Mouse (Mus musculus): ENCODE data around the gene Zdhhc14. TPM values are rescaled to one million over a fixed set of nuclear protein-coding genes. Genes with fewer than 3 reads are reported as not detected.
A peak's percentile ranks its signal among the peaks of the same experiment; 100 is the strongest.

Zdhhc14 gene
- polyA plus RNA-seq, 1 experiment, result 2.9 TPM

DNA sequence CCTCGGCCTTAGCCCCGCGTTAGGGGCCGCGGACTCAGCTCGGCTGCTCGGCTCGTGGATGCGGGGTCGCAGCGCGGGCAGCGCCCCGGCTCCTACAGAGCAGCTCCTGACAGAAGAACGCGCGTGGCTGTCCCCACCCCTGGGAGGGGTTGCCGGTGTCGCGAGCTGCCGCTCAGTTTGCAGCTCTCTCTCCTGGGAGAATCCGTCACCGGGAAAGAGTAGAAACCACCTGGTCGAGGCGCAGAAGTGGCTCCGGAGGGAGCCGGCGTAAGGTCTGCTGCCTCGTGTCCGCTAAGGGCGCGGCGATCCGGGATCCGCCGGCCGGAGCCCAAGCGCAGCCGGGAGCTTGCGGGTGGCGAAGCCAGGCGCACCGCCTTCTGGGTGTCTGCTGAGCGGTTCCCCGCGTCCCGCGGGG lies 396 bp downstream of the Zdhhc14 start:
- under 1% methylated on average over 48 of the region's 48 CpGs for WGBS
- H3K27me3 ChIP-seq (ENCODE audit: control insufficient read depth, insufficient read depth, low read length), result no peaks in the 10 kb centered on the region

DNA sequence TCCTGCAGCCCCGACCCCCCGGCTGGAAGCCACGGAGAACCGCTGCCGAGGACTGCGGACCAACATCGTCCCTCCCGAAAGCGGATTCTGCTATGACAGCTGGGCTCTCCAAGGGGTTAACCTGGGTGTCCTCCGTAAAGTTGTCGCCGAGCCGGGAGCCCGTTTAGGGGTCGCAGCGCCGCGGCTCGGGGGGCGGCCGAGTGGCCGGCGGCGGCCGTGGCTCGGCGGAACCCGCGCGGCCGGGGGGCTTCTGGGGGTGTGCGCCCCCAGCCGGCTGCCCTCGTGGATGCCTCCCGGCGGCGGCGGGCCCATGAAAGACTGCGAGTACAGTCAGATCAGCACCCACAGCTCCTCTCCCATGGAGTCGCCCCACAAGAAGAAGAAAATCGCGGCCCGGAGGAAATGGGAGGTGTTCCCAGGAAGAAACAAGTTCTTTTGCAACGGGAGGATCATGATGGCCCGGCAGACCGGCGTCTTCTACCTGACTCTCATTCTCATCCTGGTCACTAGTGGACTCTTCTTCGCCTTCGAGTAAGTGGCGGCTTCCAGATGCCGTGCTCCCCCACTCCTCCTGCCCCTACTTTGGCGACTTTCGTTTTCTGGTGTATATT lies 909 bp downstream of the Zdhhc14 start:
- Histone ChIP-seq H3K4me3 (ENCODE audit: low read depth, low read length) (peak overlapping the region; percentile 90), H3K27me3 (ENCODE audit: control insufficient read depth, insufficient read depth, low read length) (no peaks in the 10 kb centered on the region), H3K27ac (ENCODE audit: insufficient read depth, low read depth, low read length) (peak overlapping the region; percentile 62; the same call in 1 of the 2 replicates), H3K36me3 (ENCODE audit: control insufficient read depth, insufficient read depth, low read length) (no peaks in the 10 kb centered on the region), H3K4me1 (ENCODE audit: control insufficient read depth, insufficient read depth, insufficient read length, low read length) (no peaks in the 10 kb centered on the region)
- TF ChIP-seq POLR2A (IDR thresholded peaks at IDR 0.05; ENCODE audit: low read depth, low read length) (no peak), CTCF (IDR thresholded peaks at IDR 0.05; ENCODE audit: extremely low read depth, insufficient read length, insufficient replicate concordance, low read depth, low read length) (no peak)
- under 1% methylated on average over 46 of the region's 53 CpGs for WGBS

More for the DNA sequence above, 396 bp downstream of the Zdhhc14 start:
- Histone ChIP-seq H3K36me3 (ENCODE audit: control insufficient read depth, insufficient read depth, low read length) (no peaks in the 10 kb centered on the region), H3K4me1 (ENCODE audit: control insufficient read depth, insufficient read depth, insufficient read length, low read length) (no peaks in the 10 kb centered on the region), H3K27ac (ENCODE audit: insufficient read depth, low read depth, low read length) (peak overlapping the region; percentile 62), H3K4me3 (ENCODE audit: low read depth, low read length) (peak overlapping the region; percentile 90)
- TF ChIP-seq POLR2A (IDR thresholded peaks at IDR 0.05; ENCODE audit: low read depth, low read length) (no peak), CTCF (IDR thresholded peaks at IDR 0.05; ENCODE audit: extremely low read depth, insufficient read length, insufficient replicate concordance, low read depth, low read length) (no peak)

DNA sequence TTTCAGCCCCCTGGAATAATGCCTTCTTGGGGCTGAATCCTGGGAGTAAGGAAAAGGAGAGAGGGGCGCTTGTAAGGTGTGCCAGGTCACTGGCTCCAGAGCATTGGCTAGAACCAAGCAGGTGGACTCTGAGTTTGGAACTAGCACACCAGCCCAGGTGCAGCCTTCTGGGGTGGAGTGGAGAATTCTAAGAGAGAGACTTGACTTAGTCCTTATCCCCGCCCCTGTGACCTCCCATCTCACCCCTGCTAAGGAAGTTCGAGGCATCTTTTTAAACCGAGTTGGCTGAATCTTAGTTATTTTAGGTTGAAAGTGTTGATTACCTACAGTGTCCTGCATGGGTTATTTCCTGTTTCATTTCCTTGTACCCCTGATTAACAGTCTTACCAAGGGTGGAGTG lies 1.5 kb downstream of the Zdhhc14 start:
- WGBS, result 11% methylated on average over 4 of the region's 4 CpGs
- Histone ChIP-seq H3K4me1 (ENCODE audit: control insufficient read depth, insufficient read depth, insufficient read length, low read length) (no peaks in the 10 kb centered on the region), H3K4me3 (ENCODE audit: low read depth, low read length) (peak overlapping the region; percentile 90), H3K27me3 (ENCODE audit: control insufficient read depth, insufficient read depth, low read length) (no peaks in the 10 kb centered on the region), H3K36me3 (ENCODE audit: control insufficient read depth, insufficient read depth, low read length) (no peaks in the 10 kb centered on the region), H3K27ac (ENCODE audit: insufficient read depth, low read depth, low read length) (no peak overlapping the region)
- TF ChIP-seq CTCF (IDR thresholded peaks at IDR 0.05; ENCODE audit: extremely low read depth, insufficient read length, insufficient replicate concordance, low read depth, low read length) (no peak), POLR2A (IDR thresholded peaks at IDR 0.05; ENCODE audit: low read depth, low read length) (no peak)

DNA sequence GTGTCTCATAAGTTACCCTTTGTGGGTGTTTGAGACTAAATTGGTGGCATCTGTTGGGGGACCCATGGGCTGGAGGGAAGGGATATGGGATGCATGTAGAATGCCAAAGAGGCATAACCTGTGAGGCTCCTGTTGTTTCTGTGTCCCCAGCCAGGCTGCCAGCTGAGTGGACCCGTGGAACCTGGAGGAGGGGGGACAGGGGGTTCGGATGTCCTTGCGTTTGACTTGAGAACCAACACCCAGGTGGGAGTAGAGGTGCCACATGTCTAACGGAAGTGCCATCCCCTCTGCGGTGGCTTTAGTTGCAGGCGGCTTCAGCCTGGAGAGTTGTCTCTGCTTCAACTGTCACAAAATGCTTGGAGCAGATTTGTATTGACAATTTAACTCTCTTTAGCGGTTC lies 2.5 kb downstream of the Zdhhc14 start:
- Histone ChIP-seq H3K27ac (ENCODE audit: insufficient read depth, low read depth, low read length) (no peak overlapping the region), H3K27me3 (ENCODE audit: control insufficient read depth, insufficient read depth, low read length) (no peaks in the 10 kb centered on the region), H3K36me3 (ENCODE audit: control insufficient read depth, insufficient read depth, low read length) (no peaks in the 10 kb centered on the region), H3K4me1 (ENCODE audit: control insufficient read depth, insufficient read depth, insufficient read length, low read length) (no peaks in the 10 kb centered on the region), H3K4me3 (ENCODE audit: low read depth, low read length) (no peak overlapping the region)
- WGBS, result 96% methylated on average over 7 of the region's 7 CpGs
- TF ChIP-seq POLR2A (IDR thresholded peaks at IDR 0.05; ENCODE audit: low read depth, low read length) (no peak), CTCF (IDR thresholded peaks at IDR 0.05; ENCODE audit: extremely low read depth, insufficient read length, insufficient replicate concordance, low read depth, low read length) (no peak)

DNA sequence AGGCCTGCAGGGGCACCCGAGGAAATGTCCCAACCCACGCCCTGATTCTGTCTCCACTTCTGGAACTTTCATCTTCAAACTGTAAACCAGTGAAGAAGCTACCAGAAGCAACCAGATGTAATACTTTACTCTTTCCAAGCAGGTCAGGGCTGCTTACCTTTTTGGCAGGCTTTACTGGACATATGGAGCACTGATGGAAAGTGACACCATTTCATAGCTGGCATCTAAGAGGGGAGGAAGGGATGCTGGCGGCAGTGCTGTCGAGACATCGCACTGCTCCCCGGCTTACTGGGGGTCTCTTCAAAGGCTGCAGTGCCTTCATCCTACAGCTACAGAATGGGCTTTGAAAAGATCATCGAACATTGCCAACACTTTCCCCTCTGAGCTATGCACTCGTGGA lies 5.3 kb downstream of the Zdhhc14 start:
- no peaks in the 10 kb centered on the region for H3K36me3 ChIP-seq (ENCODE audit: control insufficient read depth, insufficient read depth, low read length)
- no peak overlapping the region for H3K4me3 ChIP-seq (ENCODE audit: low read depth, low read length)
- H3K4me1 ChIP-seq (ENCODE audit: control insufficient read depth, insufficient read depth, insufficient read length, low read length), result no peaks in the 10 kb centered on the region
- WGBS, result 88% methylated on average over 8 of the region's 8 CpGs
- no peaks in the 10 kb centered on the region for H3K27me3 ChIP-seq (ENCODE audit: control insufficient read depth, insufficient read depth, low read length)
- TF ChIP-seq POLR2A (IDR thresholded peaks at IDR 0.05; ENCODE audit: low read depth, low read length), result no peak
- H3K27ac ChIP-seq (ENCODE audit: insufficient read depth, low read depth, low read length), result no peak overlapping the region

DNA sequence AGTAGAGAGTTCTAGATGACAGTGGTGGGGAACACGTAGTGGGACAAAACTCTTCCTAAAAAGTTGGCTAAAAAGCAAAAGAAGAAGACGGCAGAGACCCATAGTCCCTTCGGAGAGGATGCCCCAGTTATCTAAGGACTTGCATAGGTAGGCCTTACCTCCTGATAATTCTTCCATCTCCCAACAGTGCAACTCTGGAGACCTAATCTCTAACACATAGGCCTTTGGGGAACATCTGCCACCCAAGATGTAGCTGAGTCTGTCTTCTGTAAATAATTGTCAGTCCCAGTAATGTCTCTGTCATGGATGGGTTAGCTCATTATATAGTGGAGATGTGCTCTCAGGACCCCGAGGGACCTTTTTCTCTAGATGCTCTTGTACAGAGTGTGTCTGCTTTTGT lies 6.6 kb downstream of the Zdhhc14 start:
- no peaks in the 10 kb centered on the region for H3K36me3 ChIP-seq (ENCODE audit: control insufficient read depth, insufficient read depth, low read length)
- H3K4me3 ChIP-seq (ENCODE audit: low read depth, low read length), result no peak overlapping the region
- H3K4me1 ChIP-seq (ENCODE audit: control insufficient read depth, insufficient read depth, insufficient read length, low read length), result no peaks in the 10 kb centered on the region
- 94% methylated on average over 4 of the region's 4 CpGs for WGBS
- no peak for TF ChIP-seq POLR2A (IDR thresholded peaks at IDR 0.05; ENCODE audit: low read depth, low read length)
- TF ChIP-seq CTCF (IDR thresholded peaks at IDR 0.05; ENCODE audit: extremely low read depth, insufficient read length, insufficient replicate concordance, low read depth, low read length), result no peak
- H3K27me3 ChIP-seq (ENCODE audit: control insufficient read depth, insufficient read depth, low read length), result no peaks in the 10 kb centered on the region
- H3K27ac ChIP-seq (ENCODE audit: insufficient read depth, low read depth, low read length), result no peak overlapping the region

DNA sequence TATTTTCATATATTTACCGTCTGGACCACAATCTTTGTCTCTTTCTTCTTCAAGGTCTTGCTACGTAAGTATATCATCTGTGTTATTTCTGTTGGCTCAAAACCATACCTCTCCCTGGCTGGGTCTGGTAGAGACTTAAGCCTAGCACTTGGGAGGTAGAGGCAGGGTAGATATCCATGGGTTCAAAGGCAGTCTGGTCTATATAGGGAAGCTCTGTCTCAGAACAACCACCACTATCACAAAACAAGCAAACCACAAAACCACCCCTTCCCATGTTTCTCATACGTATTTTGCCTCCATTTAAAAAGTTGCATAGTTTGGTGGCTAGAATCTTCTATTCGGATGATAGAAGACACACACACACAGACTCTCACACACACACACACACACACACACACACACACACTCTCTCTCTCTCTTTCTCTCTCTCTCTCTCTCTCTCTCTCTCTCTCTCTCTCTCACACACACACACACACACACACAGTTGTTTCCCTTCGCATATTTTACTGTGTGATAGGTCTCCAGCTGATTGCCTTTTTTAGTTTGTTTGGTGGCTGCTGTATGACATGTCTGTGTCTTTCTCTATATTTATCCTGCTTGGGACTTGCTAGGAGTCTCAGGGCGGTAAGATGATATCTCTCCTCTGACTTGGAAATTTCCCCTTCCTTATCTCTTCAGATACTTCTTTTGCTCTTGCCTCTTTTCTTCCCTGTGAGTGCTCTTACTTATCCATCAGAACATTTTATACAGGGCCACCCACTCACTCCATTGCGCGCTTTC lies 11.8 kb downstream of the Zdhhc14 start:
- Histone ChIP-seq H3K27me3 (ENCODE audit: control insufficient read depth, insufficient read depth, low read length) (no peaks in the 10 kb centered on the region), H3K4me3 (ENCODE audit: low read depth, low read length) (no peak overlapping the region), H3K27ac (ENCODE audit: insufficient read depth, low read depth, low read length) (no peak overlapping the region), H3K4me1 (ENCODE audit: control insufficient read depth, insufficient read depth, insufficient read length, low read length) (peaks cover 2% of the 10 kb centered on the region; the same call in 1 of the 2 replicates), H3K36me3 (ENCODE audit: control insufficient read depth, insufficient read depth, low read length) (no peaks in the 10 kb centered on the region)
- TF ChIP-seq CTCF (IDR thresholded peaks at IDR 0.05; ENCODE audit: extremely low read depth, insufficient read length, insufficient replicate concordance, low read depth, low read length) (no peak), POLR2A (IDR thresholded peaks at IDR 0.05; ENCODE audit: low read depth, low read length) (no peak)
- WGBS, result 88% methylated on average over 8 of the region's 8 CpGs

All from small intestine, adult 2 months (tissue).